Mouse (Mus musculus): ENCODE results near the gene Gm867.
A peak's percentile ranks its signal among the peaks of the same experiment; 100 is the strongest.

Gm867 gene

DNA sequence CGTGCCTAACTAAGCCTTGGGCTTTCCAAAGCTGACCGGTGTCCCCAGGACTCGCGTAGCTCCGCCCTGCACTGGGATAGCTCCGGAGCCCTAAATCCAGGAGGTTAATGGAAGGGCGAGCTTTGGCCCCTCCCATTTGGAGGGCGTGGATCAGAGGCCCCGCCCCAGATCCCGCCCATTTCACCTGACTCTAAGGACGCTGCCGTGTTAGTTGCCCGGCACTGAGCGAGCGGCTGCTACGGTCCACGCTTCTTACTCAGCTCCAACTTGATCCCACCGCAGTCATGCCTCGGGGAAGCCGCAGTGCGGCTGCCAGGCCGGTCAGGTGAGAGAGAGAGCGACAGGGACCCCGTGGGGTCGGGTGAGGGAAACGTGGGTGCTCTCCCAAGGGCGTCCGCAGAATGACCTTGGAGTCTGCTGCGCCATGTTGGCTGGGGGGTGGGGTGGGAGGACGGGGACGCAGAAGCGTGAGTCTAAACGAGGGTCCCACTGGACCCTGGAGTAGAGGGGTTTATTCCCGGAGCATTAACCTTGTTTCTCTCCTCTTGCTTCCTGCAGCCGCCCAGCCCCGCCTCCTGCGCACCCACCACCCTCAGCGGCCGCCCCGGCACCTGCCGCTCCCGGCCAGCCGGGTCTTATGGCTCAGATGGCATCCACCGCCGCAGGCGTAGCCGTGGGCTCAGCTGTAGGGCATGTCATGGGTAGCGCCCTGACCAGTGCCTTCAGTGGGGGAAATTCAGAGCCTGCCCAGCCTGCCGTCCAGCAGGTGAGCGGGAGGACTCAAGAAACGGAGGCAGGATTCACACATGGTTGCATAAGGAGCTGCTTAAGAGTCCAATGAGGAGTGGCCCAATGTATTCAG is 4.6 kb downstream of the Gm867 start, which contains the start of gene Mmp11:
Gene Mmp11 (minus strand): TSS at position 817 of the 862 bp plus-strand sequence.
- DNase-seq: peak; percentile 70

DNA sequence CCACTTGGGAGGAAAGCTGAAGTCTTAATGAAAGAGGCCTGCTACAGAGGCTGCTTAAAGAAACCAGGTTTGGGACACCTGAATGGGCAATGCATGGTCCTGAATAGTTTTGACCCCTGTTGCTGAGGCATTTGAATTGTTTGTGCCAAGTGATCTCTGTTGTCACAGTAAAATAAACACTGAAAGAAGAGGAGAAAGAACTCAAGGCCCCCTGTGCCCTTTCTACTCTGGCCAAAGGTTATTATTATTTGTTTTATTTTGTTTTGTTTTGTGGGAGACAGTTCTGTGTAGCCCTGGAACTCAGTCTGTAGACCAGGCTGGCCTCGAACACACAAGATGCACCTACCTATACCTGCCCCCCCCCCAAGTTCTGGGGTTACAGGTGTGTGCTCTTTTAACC is 5.5 kb downstream of the Gm867 start:
- DNase-seq: no peak

DNA sequence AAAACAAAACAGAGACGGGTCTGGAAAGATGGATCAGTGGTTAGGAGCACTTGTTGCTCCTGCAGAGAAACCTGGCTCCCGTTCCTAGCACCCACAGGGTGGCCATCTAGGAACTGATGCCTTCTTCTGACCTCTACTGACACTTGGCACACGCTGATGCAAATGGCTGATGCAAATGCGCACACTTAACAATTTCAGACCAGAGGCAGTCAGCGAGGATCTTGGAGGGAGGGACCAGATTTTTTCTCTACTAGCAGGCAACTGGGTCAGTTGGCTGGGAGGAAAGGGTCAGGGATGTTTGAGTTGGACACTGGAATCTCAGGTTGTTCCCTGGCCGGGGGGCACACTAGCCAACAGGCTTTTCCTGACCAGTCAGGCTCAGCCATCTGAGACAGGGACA is 7.6 kb downstream of the Gm867 start, which contains the start of gene Chchd10:
Gene Chchd10 (plus strand): TSS at position 240 of the 400 bp plus-strand sequence.
- no peak for DNase-seq

DNA sequence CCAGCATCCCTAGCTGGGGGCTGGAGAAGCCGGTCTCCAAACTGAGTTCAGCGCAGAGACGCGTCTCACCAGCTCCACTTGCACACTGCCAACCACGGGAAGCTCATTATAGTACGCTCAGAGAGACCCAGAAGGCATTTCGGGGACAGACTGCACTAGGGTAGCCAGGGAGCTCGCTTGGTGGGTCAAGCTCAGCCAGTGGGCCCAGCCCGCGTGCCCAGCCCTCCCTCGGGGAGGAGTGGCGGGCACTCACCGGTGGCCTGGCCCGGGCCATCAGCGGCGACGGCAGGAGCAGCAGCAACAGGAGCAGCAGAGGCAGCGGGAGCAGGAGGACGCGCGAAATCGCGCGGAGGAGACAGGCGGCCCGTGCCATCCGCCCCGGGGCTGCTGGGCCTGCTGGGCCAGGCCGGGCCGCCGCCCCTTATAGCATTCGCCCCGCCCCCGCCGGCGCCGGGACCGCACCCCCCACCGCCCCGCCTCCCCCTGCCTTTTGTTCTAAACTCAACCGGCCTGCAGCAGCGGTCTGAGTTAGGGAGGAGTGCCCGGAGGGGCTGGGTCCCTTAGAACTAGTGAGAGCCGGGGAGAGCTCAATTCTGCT is 8.3 kb downstream of the Gm867 start:
- DNase-seq: peak; percentile 47

DNA sequence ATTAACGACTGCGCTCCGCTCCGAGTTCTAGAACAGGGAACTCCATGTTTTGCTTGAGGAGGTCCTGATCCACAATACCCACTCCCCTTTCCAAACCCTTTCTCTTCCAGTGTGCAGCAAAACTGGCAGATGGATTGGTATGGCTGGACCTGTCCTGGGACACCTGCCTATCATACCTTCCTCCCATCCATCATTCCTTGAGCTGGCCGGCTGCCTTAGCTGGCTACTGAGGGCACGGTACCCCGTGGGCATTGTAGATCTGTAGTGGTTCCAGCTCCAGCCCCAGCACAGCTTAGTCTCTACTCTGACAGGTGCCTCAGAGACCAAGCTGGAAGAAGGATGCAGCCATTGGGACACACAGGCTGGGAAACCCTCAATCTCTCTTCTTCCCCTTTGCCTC is 9.2 kb downstream of the Gm867 start:
- no peak for DNase-seq

DNA sequence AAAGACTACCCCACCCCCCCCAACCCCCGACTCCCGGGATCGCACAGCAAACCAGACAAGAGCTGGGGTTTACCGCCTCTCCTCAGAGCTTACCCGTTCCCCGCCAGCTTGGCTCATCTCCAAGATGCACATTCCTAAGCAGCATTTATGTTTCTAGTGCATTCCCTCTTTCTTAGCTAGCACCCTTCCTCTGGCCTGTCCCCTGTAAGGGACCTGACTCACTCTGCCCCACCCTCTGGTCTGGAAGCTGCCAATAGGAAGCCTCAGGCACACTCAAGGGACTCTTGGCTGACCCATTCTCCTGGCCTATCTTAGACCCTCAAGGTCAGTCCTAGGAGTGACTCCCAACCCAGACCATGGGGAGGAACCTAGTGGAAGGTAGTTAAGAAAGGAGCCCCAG is 10.2 kb downstream of the Gm867 start:
- DNase-seq: no peak

DNA sequence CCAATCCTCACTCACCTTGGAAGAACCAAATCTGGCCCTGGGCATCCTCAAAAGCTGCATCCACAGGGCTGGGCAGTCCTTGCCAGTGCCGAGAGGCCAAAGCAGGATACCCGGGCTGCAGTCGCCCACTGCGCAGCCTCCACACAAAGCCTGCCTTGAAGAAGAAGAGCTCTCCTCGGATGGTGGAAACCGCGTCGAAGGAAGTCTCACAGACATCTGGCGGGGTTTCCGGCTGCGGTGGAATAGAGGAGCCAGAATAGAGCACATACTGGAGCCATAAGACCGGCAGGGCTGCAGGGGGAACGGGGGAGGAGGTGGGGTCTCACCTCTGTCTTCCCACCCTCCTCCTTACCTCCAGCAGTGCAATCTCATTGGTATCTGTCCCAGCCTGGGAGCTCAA is 14.1 kb downstream of the Gm867 start:
- peak; percentile 44 for DNase-seq

DNA sequence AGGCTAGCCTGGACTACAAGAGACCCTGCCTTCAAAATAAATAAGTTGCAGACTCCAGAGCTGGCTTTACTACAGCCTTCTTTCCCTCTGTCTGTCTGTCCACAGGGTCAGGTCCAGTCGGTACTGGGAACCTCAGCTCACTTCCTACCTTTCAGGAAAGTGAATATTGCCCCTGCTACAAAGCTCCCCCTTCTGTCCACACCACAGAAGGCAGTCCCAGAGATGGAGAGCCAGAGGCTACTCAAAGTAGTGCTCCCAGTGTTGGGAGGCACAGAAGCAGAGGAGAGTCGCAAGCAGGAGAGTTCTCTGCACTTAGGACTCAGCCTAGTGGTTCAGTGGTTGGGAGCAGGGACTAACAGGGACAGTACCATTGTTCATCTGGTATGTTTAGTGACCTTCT is 16.1 kb downstream of the Gm867 start:
- no peak for DNase-seq

DNA sequence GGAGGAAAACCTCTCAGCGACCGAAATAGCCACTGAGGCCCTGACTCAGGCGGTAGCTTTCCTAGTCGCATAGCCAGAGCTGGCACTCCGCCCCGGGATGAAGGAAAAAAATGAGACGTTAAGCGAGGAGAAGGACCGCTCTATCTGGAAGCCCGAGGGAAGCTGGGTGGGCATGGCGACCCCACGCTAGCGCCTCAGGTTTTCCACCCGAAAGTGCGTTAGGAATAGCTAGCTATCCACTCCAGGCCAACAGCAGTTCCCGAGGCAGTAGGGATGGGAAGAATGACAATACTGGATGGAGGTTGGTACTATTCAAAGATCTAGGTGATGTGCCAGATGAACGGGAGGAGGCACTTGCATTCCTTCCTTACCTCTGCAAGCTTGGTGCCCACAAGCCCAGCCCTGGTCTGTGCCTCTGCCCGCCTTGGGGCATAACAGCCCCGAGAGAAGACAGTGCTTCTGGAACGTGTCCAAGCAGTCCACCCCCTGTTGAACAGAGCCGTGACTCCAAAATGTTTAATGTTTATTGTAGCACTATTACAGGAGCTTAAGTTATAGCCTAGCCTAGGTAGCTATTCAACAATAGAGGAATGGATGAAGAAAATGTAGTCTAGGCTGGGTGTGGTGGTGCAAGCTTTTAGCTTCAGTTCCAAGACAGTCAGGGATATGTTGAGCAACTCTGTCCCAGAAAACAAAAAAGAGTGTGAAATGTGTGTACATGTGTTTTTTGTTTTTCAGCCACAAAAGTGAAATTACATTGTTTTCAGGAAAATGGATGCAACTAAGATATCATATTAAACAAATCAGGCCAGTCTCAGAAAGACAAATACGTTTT is 18.5 kb downstream of the Gm867 start:
- DNase-seq: no peak

DNA sequence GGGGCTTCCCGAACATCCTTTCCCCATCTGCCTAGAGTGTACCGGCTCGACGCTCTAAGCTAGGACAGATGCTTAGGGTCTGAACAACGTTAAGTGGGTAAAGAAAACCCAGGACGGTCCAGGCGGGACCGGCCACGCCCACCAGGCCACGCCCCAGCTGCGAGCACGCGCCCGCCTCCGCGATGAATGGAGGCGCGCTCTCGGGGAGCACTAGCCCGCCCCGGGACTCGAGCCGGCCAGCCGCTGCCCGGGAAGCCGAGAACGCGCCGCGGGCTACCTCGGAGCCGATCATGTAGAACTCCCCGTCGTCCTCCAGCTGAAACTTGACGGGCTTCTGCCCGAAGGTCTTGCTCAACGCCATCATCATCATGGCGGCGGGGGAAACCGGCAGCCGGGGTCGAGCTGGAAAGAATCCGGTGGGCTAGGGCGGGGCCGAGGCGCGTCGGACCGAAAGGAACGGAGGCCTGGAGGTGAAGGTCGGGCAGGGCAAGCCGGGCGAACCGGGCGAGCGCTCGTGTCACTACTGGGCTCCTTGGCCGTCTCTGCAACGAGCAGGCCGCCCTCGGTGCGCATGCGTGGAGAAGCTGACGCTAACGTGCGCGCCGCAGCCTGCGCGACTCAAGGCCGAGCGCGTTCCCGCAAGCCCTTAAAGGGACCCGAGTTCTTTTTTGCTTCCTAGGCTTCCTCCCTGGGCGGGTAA is 19.3 kb downstream of the Gm867 start, which contains the start of gene Smarcb1:
Gene Smarcb1 (minus strand): TSS at position 592 of the 700 bp plus-strand sequence.
- peak; percentile 95 for DNase-seq

DNA sequence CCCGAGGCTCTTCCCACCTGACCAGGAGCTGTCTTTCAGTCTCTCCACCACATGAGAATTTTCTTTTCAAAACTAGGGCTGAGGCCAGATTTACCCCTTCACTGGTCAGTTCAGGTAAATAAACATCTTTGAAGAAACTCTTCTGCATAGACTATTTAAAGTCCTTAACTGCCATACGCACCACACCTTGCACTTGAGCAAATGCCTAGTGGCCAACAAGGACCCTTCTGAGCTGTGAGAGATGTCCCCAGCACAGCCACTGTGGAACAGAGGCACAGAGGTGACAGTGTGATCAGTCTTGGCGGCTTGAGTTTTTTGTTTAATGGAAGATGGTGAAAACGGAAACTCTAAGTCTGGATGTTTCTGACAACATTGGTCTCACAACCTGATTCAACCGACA is 21.4 kb downstream of the Gm867 start:
- no peak for DNase-seq

DNA sequence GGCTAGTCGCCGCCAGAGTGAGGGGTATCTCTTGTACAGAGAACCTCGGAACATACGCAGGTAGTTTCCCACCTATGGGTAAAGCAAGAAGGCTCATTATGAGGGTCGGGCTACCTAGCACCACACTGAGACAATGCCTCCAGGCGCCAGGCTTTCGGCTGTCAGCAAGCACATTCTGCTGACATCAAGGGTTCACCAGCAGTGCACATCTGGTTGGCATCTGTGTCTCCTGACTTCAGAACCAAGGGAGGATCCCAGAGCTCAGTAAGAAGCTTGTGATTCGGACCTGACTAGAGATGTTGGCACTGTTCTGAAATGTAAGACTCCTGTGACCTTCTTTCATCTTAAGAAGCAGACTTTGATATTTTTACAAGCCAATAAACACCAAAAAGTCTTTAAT is 23.6 kb downstream of the Gm867 start:
- DNase-seq: no peak

DNA sequence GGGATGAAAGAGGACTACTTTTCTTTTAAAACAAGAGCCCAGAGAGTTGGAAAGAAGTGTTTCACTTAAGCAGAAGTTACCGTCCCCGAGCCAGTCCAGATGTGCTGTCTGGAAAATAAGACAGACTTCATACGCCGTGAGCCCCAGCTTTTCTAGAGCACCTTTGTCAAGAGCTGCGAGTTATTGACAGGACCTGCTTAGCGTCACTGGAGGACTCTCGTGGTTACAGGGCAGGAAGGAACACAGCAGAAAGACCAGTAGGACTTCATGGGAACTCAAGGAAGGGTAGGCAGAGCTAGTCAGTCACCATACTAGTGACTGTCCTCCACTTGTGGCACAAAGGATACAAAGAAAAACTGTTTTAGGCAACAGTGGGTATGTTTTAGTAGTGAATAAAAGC is 24.9 kb downstream of the Gm867 start:
- DNase-seq: no peak

DNA sequence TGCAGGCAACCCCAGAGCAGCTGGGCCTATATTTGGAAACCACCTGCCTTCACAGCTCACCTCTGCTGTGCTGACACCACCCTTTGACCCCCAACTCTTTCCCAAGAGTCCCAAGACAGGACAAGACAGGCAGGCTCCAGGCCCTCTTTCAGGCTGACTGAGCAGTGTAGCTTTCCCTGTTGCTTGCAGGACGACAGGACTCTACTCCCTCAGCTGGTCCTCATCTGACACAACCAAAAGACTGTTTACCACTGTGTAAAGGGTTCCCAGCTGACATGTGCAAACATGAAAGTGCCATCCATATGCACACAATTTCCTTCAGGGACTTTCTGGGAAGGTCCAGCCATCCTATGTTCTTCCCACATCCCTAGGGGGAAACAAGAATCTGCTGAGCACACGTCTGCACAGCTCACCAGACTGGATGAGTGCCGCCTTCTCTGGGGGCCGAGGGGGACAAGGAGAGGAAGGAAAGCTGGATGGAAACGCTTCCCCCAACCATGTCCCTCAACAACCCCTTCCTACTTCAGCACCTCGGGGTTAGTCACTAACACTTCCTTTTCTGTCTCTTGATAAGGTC is 27.4 kb downstream of the Gm867 start:
- DNase-seq: no peak

DNA sequence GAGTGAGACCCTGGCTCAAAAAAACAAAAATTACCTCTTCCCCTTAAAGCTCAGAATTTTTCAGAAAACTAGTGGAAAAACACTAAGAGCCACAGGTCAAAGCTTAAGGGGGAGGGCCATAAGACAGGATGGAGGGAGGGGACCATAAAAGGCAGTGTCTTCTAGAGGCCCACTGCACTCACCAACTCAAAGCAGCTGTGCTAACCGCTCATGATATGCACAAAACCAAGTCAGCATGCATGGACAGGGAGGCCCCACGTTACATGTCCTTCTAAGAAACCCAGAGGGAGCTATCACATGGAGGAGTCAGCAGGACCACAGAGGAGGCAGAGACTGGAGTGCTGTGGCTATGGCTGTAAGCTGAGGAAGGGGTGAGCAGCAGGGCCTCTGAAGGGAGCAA is 29.8 kb downstream of the Gm867 start:
- no peak for DNase-seq

DNA sequence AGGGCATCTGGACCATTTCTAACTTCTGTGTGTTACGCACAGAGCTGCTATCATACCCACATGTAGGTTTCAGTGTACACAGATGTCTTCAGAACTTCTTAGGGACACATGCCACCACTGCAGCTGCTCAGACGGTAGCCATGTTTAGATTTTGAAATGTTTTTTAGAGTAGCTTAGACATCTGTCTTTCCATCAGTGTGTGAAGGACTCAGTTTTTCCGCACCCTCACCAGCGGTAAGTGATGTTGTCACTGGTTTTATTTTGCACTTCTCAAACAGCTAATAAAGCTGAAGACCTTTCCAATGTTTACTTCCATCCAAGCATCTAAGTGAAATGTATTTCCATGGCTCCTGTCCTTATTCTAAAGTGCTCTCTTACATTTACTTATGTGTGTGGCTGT is 33.6 kb downstream of the Gm867 start:
- no peak for DNase-seq

DNA sequence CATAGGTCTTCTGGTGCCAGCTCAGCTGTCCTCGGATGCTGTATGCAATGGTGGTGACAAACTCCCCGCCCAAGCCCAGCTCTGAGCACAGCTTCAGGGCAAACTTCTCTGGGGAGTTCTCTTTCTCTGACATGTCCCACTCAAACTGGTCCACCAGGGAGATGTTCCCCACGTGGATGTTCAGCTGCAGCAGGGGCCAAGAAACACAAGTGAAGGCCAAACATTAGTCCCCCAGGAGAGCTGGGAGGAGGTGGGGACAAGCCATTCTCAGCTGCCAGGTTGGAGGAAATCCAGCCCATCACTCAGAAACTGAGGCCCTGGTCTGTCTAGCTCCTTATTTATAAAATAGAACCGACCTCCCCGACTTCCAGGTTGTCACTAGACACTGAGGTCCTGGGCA is 36.1 kb downstream of the Gm867 start:
- DNase-seq: no peak

DNA sequence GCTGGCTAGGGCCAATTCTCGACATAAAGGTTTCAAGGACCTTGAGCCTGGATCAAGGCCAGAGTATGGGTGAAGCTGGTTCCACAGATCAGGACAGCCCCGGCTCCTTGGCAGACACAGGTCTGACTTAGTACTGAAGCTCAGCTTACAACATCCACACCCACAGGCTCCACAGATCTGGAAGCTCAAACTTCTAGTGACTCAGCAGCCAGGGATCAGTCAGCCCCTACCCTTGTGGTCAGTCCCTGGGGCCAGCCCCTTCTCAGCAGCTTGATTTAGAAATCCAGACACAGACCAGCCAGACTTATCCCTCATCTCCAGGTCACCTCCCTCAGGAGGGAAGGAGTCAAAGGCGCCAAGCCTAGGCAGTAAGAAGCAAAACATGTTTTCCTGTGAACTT is 41.6 kb downstream of the Gm867 start:
- no peak for DNase-seq

DNA sequence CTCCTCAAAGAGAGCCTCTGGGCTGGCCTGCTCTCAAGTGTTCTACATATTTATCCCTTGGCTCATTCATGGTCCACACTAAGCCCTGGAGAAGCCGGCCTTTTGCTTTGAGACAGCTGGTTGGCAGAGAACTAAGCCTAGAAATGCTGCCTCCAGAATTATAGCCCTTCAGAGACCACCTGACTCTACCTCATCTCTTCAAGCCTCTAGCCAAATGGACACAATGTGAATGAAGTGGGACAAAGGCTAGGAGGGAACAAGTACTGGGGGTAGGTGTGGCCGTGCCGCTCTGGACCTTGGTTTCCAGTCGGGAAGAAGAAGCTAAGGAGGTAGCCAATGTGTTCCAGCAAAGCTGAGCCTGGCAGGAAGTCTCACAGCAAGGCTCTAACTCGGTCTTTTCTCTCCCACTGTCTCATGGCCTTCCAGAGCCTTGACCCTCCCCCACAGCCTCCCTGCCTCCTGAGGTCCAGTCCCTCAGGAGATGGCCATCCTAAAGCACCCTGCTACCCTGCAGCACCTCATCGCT is 42.4 kb downstream of the Gm867 start:
- no peak for DNase-seq

DNA sequence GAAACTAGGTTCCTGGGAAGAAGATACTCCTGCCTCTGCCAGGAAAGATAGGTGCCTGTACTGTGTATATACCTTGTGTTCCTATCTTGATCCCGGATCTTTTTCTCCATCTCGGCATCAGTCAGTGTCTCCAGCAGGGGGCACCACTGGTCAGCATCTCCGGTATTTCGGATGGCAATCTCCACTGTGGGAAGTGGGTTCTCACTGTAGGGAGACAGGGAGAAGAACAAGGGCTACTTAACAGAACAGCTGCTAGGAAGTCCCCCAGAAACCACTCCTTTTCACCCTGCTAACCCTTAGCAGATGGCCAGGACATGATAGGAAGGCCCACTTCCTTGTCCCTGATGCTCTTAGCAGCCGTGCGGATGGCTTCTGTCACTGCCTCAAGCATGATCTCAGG is 43.1 kb downstream of the Gm867 start:
- peak; percentile 45 for DNase-seq

DNA sequence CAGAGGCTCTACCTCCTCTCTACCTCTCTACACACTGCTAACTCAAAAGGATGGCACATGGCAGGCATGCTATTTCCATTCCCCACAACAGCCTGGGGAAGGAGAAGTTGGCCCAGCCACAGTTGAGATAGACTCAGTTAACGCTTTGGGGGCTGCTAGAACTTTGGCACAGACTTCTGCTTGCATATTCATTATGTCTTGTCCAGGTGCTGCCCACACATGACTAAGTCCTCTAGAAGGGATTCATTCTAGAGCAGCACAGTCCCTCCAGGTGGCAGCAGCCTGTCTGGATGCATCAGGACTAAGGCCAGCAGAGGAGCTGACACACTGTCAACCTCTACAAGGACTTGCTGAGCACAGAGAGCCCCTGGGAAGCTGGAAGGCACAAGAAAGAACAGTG is 44.3 kb downstream of the Gm867 start:
- DNase-seq: no peak

DNA sequence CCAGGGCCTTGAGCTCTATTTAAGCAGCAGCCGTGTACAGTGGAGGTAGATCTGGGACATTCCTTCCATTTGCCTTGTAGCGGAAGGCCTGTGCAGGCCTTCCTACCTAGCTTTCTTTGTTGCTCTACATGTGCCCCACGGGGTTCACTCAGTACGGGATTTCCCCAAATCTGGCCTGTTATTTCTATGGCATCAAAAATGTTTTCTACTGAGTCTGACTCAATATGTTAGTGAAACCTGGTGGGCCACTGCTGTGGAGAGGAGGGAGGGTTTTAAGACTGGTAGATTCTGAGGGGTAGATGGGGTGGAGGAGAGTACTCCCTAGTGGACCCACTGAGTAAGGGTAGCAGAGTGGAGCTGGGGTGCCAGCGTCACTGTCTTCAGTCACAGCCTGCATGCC is 44.7 kb downstream of the Gm867 start:
- DNase-seq: no peak

Data from thymus, postnatal 14 days (tissue).